ENCODE assay signal across 9 mouse cellular contexts in genomic region chr8:128361343-128361870, GRCm38 (mm10). TPM values are rescaled to one million over a fixed set of nuclear protein-coding genes. Genes with fewer than 3 reads are reported as not detected.
DNase-seq lines count a peak whose midpoint lies in the region; ATAC-seq and TF ChIP-seq lines count a peak whose summit lies in the region.
"Had no signal": no experiment of that assay in that cellular context is flagged by ENCODE, and none has a peak within 500 bp of the region (broad histone marks: within the 10 kb centered on the region; RNA-seq: fewer than 3 reads in every experiment).

No protein-coding gene starts in this region.

- peaks cover 42% of the 10 kb centered on the region for H3K36me3 ChIP-seq in heart, adult 2 months (ENCODE audit: control insufficient read depth, insufficient read depth, low read length)
- H3K36me3 ChIP-seq in forebrain, embryonic 16.5 days (ENCODE audit: control insufficient read depth, insufficient read depth), result no peaks in the 10 kb centered on the region
- no peaks in the 10 kb centered on the region for H3K36me3 ChIP-seq in liver, embryonic 13.5 days

- no peaks in the 10 kb centered on the region for H3K9me3 ChIP-seq in forebrain, embryonic 16.5 days (ENCODE audit: control insufficient read depth, low read length)
- no peaks in the 10 kb centered on the region for H3K9me3 ChIP-seq in liver, embryonic 13.5 days (replicated peaks)

- intact Hi-C loops in heart, adult 2 months (cut with DNase I), result loop anchor here (5.0 kb wide), 2 partner anchors 56 to 1029 kb away; no protein-coding TSS in a partner anchor
- intact Hi-C loops in heart, postnatal 10 days (cut with DNase I), result loop anchor here (5.0 kb wide), 2 partner anchors 76 to 399 kb away; no protein-coding TSS in a partner anchor
- intact Hi-C loops in gastrocnemius, postnatal 14 days (cut with DNase I; ENCODE audit: low total_unique reads), result loop anchor here (10.0 kb wide), 1 partner anchor 927 kb away; no protein-coding TSS in a partner anchor

- TF ChIP-seq CTCF in heart, adult 2 months (IDR thresholded peaks at IDR 0.05), result no peak

- peak overlapping the region; percentile 61 for H3K9ac ChIP-seq in heart, adult 2 months (ENCODE audit: low read depth, low read length)
- peak overlapping the region; percentile 70 for H3K9ac ChIP-seq in forebrain, embryonic 16.5 days (replicated peaks; ENCODE audit: low read depth, low read length)
- H3K9ac ChIP-seq in liver, embryonic 13.5 days, result no peak overlapping the region

- no peak for TF ChIP-seq POLR2A in heart, adult 2 months (IDR thresholded peaks at IDR 0.05; ENCODE audit: insufficient read depth, low read depth, low read length)

- H3K27ac ChIP-seq in heart, adult 2 months, result peak overlapping the region; percentile 99
- peak overlapping the region; percentile 42 for H3K27ac ChIP-seq in forebrain, embryonic 16.5 days (ENCODE audit: low read length)
- no peak overlapping the region for H3K27ac ChIP-seq in liver, embryonic 13.5 days

- DNase-seq in heart, adult 2 months, result peak in 1 of 2 experiments; percentile 17
- no peak for DNase-seq in heart, postnatal 10 days
- peak; percentile 65 for DNase-seq in MN1 (ENCODE audit: low spot score)
- no peak for DNase-seq in liver, embryonic 13.5 days
- no peak for DNase-seq in thymus, postnatal 4 days
- no peak for DNase-seq in frontal cortex, postnatal 14 days (ENCODE audit: low spot score in 2 of 2)
- no peak for DNase-seq in gastrocnemius, postnatal 14 days
- DNase-seq: adrenal gland, postnatal 10 days had no signal

- peak overlapping the region; percentile 93 for H3K4me3 ChIP-seq in heart, adult 2 months
- peak overlapping the region; percentile 56 for H3K4me3 ChIP-seq in forebrain, embryonic 16.5 days (replicated peaks; ENCODE audit: low read length)
- H3K4me3 ChIP-seq in liver, embryonic 13.5 days (replicated peaks), result peak overlapping the region; percentile 59

- H3K4me1 ChIP-seq in heart, adult 2 months (ENCODE audit: control insufficient read depth, insufficient read depth, low read length), result peaks cover 13% of the 10 kb centered on the region
- peaks cover 43% of the 10 kb centered on the region for H3K4me1 ChIP-seq in forebrain, embryonic 16.5 days (replicated peaks; ENCODE audit: control insufficient read depth, insufficient read depth, low read length)
- peaks cover 3% of the 10 kb centered on the region; the same call in 1 of the 2 replicates for H3K4me1 ChIP-seq in liver, embryonic 13.5 days (replicated peaks)

- peak overlapping the region; percentile 90 for H3K4me2 ChIP-seq in forebrain, embryonic 16.5 days (ENCODE audit: low read length)
- H3K4me2 ChIP-seq in liver, embryonic 13.5 days, result peak overlapping the region; percentile 68

- ATAC-seq in forebrain, embryonic 16.5 days, result no peak
- no peak for ATAC-seq in liver, embryonic 13.5 days (ENCODE audit: low read depth)

- H3K27me3 ChIP-seq in heart, adult 2 months (ENCODE audit: control insufficient read depth, insufficient read depth, low read length), result no peaks in the 10 kb centered on the region
- H3K27me3 ChIP-seq in forebrain, embryonic 16.5 days (replicated peaks; ENCODE audit: control insufficient read depth, insufficient read depth, low read length), result no peaks in the 10 kb centered on the region
- H3K27me3 ChIP-seq in liver, embryonic 13.5 days, result peaks cover 52% of the 10 kb centered on the region

- WGBS in heart, adult 2 months, result 8% methylated on average over 5 of the region's 5 CpGs
- 28% methylated on average over 5 of the region's 5 CpGs for WGBS in forebrain, embryonic 16.5 days
- 41% methylated on average over 5 of the region's 5 CpGs for WGBS in liver, embryonic 13.5 days (ENCODE audit: insufficient replicate concordance)

- 0 out of 2 replicates have a peak, but pooled peaks have one; percentile 13 for TF ChIP-seq EP300 in heart, adult 2 months (IDR thresholded peaks at IDR 0.05; ENCODE audit: insufficient read depth, low read depth, low read length)

- peaks cover 11% of the 10 kb centered on the region; the same call in 1 of the 2 replicates for H3K79me2 ChIP-seq in heart, adult 2 months (replicated peaks; ENCODE audit: control insufficient read depth, insufficient read depth, low read length)

RNA-seq across cellular contexts. Expression of gene Nrp1, which starts 3.0 kb away (rescaled TPM):
- 100 to 1,000 TPM; 115 TPM for total RNA-seq in heart, adult 2 months (2021)
- polyA plus RNA-seq in heart, adult 2 months (2012; rRNA removed), result 64.5 and 101 TPM in 2 replicates
- 100 to 1,000 TPM; 137 to 189 TPM for total RNA-seq in heart, postnatal 10 days (2021)
- 143 and 164 TPM in 2 replicates for polyA plus RNA-seq in forebrain, embryonic 16.5 days (2015; fragmentation: Nextera tagmentation; extraction: Ambion mirVana)
- polyA plus RNA-seq in liver, embryonic 13.5 days (2015; fragmentation: Nextera tagmentation; extraction: Ambion mirVana), result 14.7 and 17.9 TPM in 2 replicates
- total RNA-seq in gastrocnemius, postnatal 14 days (2021), result 10 to 100 TPM; 50.4 to 53.6 TPM
